Mouse (Mus musculus): ENCODE data around the gene Flrt3. TPM values are rescaled to one million over a fixed set of nuclear protein-coding genes. Genes with fewer than 3 reads are reported as not detected.

Flrt3 gene
- polyA plus RNA-seq, 1 experiment from 2014 or later = 62.5 TPM

GRCm38 (mm10) chr2:140692461-140692860 is 21.2 kb upstream of the Flrt3 start:
- Histone ChIP-seq H3K4me1 (ENCODE audit: control insufficient read depth, insufficient read depth, low read length) (no peaks in the 10 kb centered on the region), H3K27ac (replicated peaks; ENCODE audit: low read depth, low read length) (no peak overlapping the region), H3K4me3 (replicated peaks; ENCODE audit: low read depth, low read length) (no peak overlapping the region), H3K9ac (replicated peaks; ENCODE audit: low read length) (no peak overlapping the region), H3K36me3 (ENCODE audit: control insufficient read depth, insufficient read depth, low read length) (no peaks in the 10 kb centered on the region), H3K27me3 (ENCODE audit: control insufficient read depth, insufficient read depth, low read length) (no peaks in the 10 kb centered on the region), H3K4me2 (ENCODE audit: low read length) (no peak overlapping the region), H3K9me3 (ENCODE audit: control insufficient read depth, low read length) (no peaks in the 10 kb centered on the region)
- 89% methylated on average over 4 of the region's 4 CpGs for WGBS
- ATAC-seq (ENCODE audit: low FRiP score, low TSS enrichment) (no peak), DNase-seq (no peak)

GRCm38 (mm10) chr2:140691403-140691802 is 20.1 kb upstream of the Flrt3 start:
- no peaks in the 10 kb centered on the region for H3K4me1 ChIP-seq (ENCODE audit: control insufficient read depth, insufficient read depth, low read length)
- no peaks in the 10 kb centered on the region for H3K9me3 ChIP-seq (ENCODE audit: control insufficient read depth, low read length)
- DNase-seq (no peak), ATAC-seq (ENCODE audit: low FRiP score, low TSS enrichment) (no peak)
- H3K27ac ChIP-seq (replicated peaks; ENCODE audit: low read depth, low read length) = no peak overlapping the region
- no peaks in the 10 kb centered on the region for H3K36me3 ChIP-seq (ENCODE audit: control insufficient read depth, insufficient read depth, low read length)
- no peak overlapping the region for H3K9ac ChIP-seq (replicated peaks; ENCODE audit: low read length)
- no peaks in the 10 kb centered on the region for H3K27me3 ChIP-seq (ENCODE audit: control insufficient read depth, insufficient read depth, low read length)
- 97% methylated on average over 1 of the region's 1 CpGs for WGBS
- H3K4me3 ChIP-seq (replicated peaks; ENCODE audit: low read depth, low read length) = no peak overlapping the region
- H3K4me2 ChIP-seq (ENCODE audit: low read length) = no peak overlapping the region

- ATAC-seq (ENCODE audit: low FRiP score, low TSS enrichment) = no peak
- H3K4me2 ChIP-seq (ENCODE audit: low read length) = no peak overlapping the region
- no peak overlapping the region for H3K27ac ChIP-seq (replicated peaks; ENCODE audit: low read depth, low read length)
- H3K9me3 ChIP-seq (ENCODE audit: control insufficient read depth, low read length) = no peaks in the 10 kb centered on the region
- no peak overlapping the region for H3K9ac ChIP-seq (replicated peaks; ENCODE audit: low read length)
- H3K27me3 ChIP-seq (ENCODE audit: control insufficient read depth, insufficient read depth, low read length) = no peaks in the 10 kb centered on the region
- WGBS = 88% methylated on average over 2 of the region's 2 CpGs
- no peak overlapping the region for H3K4me3 ChIP-seq (replicated peaks; ENCODE audit: low read depth, low read length)
- no peak for DNase-seq
- no peaks in the 10 kb centered on the region for H3K4me1 ChIP-seq (ENCODE audit: control insufficient read depth, insufficient read depth, low read length)
- H3K36me3 ChIP-seq (ENCODE audit: control insufficient read depth, insufficient read depth, low read length) = no peaks in the 10 kb centered on the region
These were observed 19.6 kb upstream of the Flrt3 start for GRCm38 (mm10) chr2:140690906-140691305.

- 18% methylated on average over 3 of the region's 3 CpGs for WGBS
- Histone ChIP-seq H3K4me2 (ENCODE audit: low read length) (no peak overlapping the region), H3K27ac (replicated peaks; ENCODE audit: low read depth, low read length) (no peak overlapping the region), H3K4me1 (ENCODE audit: control insufficient read depth, insufficient read depth, low read length) (no peaks in the 10 kb centered on the region), H3K4me3 (replicated peaks; ENCODE audit: low read depth, low read length) (no peak overlapping the region), H3K27me3 (ENCODE audit: control insufficient read depth, insufficient read depth, low read length) (no peaks in the 10 kb centered on the region), H3K9ac (replicated peaks; ENCODE audit: low read length) (no peak overlapping the region), H3K9me3 (ENCODE audit: control insufficient read depth, low read length) (no peaks in the 10 kb centered on the region), H3K36me3 (ENCODE audit: control insufficient read depth, insufficient read depth, low read length) (no peaks in the 10 kb centered on the region)
- DNase-seq = no peak
- ATAC-seq (ENCODE audit: low FRiP score, low TSS enrichment) = no peak
These were observed 5.5 kb upstream of the Flrt3 start for GRCm38 (mm10) chr2:140676728-140677127.

- H3K9me3 ChIP-seq (ENCODE audit: control insufficient read depth, low read length) = no peaks in the 10 kb centered on the region
- 92% methylated on average over 5 of the region's 5 CpGs for WGBS
- H3K4me2 ChIP-seq (ENCODE audit: low read length) = no peak overlapping the region
- no peaks in the 10 kb centered on the region for H3K36me3 ChIP-seq (ENCODE audit: control insufficient read depth, insufficient read depth, low read length)
- H3K4me1 ChIP-seq (ENCODE audit: control insufficient read depth, insufficient read depth, low read length) = no peaks in the 10 kb centered on the region
- no peaks in the 10 kb centered on the region for H3K27me3 ChIP-seq (ENCODE audit: control insufficient read depth, insufficient read depth, low read length)
- no peak overlapping the region for H3K9ac ChIP-seq (replicated peaks; ENCODE audit: low read length)
- ATAC-seq (ENCODE audit: low FRiP score, low TSS enrichment) (no peak), DNase-seq (no peak)
- no peak overlapping the region for H3K4me3 ChIP-seq (replicated peaks; ENCODE audit: low read depth, low read length)
- H3K27ac ChIP-seq (replicated peaks; ENCODE audit: low read depth, low read length) = no peak overlapping the region
These were observed 2.2 kb upstream of the Flrt3 start for GRCm38 (mm10) chr2:140673466-140673865.

- WGBS = under 1% methylated on average over 12 of the region's 12 CpGs
- H3K9me3 ChIP-seq (ENCODE audit: control insufficient read depth, low read length) = no peaks in the 10 kb centered on the region
- no peaks in the 10 kb centered on the region for H3K36me3 ChIP-seq (ENCODE audit: control insufficient read depth, insufficient read depth, low read length)
- H3K27ac ChIP-seq (replicated peaks; ENCODE audit: low read depth, low read length) = peak overlapping the region; percentile 88
- ATAC-seq (ENCODE audit: low FRiP score, low TSS enrichment) (peak; percentile 40), DNase-seq (peak; percentile 85)
- H3K27me3 ChIP-seq (ENCODE audit: control insufficient read depth, insufficient read depth, low read length) = no peaks in the 10 kb centered on the region
- peaks cover 17% of the 10 kb centered on the region for H3K4me1 ChIP-seq (ENCODE audit: control insufficient read depth, insufficient read depth, low read length)
- H3K4me2 ChIP-seq (ENCODE audit: low read length) = peak overlapping the region; percentile 55
- peak overlapping the region; percentile 70 for H3K4me3 ChIP-seq (replicated peaks; ENCODE audit: low read depth, low read length)
- peak overlapping the region; percentile 78 for H3K9ac ChIP-seq (replicated peaks; ENCODE audit: low read length)
These were observed 812 bp downstream of the Flrt3 start for GRCm38 (mm10) chr2:140670457-140670856.

GRCm38 (mm10) chr2:140669786-140670185 is 1.5 kb downstream of the Flrt3 start:
- peak overlapping the region; percentile 70 for H3K4me3 ChIP-seq (replicated peaks; ENCODE audit: low read depth, low read length)
- no peaks in the 10 kb centered on the region for H3K36me3 ChIP-seq (ENCODE audit: control insufficient read depth, insufficient read depth, low read length)
- H3K4me2 ChIP-seq (ENCODE audit: low read length) = peak overlapping the region; percentile 55
- H3K9me3 ChIP-seq (ENCODE audit: control insufficient read depth, low read length) = no peaks in the 10 kb centered on the region
- peak overlapping the region; percentile 88 for H3K27ac ChIP-seq (replicated peaks; ENCODE audit: low read depth, low read length)
- 3% methylated on average over 2 of the region's 2 CpGs for WGBS
- peak overlapping the region; percentile 78 for H3K9ac ChIP-seq (replicated peaks; ENCODE audit: low read length)
- H3K27me3 ChIP-seq (ENCODE audit: control insufficient read depth, insufficient read depth, low read length) = no peaks in the 10 kb centered on the region
- ATAC-seq (ENCODE audit: low FRiP score, low TSS enrichment) (no peak), DNase-seq (peak; percentile 59)
- H3K4me1 ChIP-seq (ENCODE audit: control insufficient read depth, insufficient read depth, low read length) = peaks cover 22% of the 10 kb centered on the region

- no peaks in the 10 kb centered on the region for H3K36me3 ChIP-seq (ENCODE audit: control insufficient read depth, insufficient read depth, low read length)
- H3K27ac ChIP-seq (replicated peaks; ENCODE audit: low read depth, low read length) = peak overlapping the region; percentile 78
- 0 out of 2 replicates have a peak, but pooled peaks have one; percentile 9 for ATAC-seq (ENCODE audit: low FRiP score, low TSS enrichment)
- H3K9me3 ChIP-seq (ENCODE audit: control insufficient read depth, low read length) = no peaks in the 10 kb centered on the region
- peak overlapping the region; percentile 55 for H3K4me2 ChIP-seq (ENCODE audit: low read length)
- WGBS = 4% methylated on average over 2 of the region's 2 CpGs
- peak; percentile 56 for DNase-seq
- peak overlapping the region; percentile 70 for H3K4me3 ChIP-seq (replicated peaks; ENCODE audit: low read depth, low read length)
- peaks cover 29% of the 10 kb centered on the region for H3K4me1 ChIP-seq (ENCODE audit: control insufficient read depth, insufficient read depth, low read length)
- no peaks in the 10 kb centered on the region for H3K27me3 ChIP-seq (ENCODE audit: control insufficient read depth, insufficient read depth, low read length)
- H3K9ac ChIP-seq (replicated peaks; ENCODE audit: low read length) = peak overlapping the region; percentile 49
These were observed 2.2 kb downstream of the Flrt3 start for GRCm38 (mm10) chr2:140669081-140669480.

GRCm38 (mm10) chr2:140668311-140668710 is 3.0 kb downstream of the Flrt3 start:
- under 1% methylated on average over 8 of the region's 8 CpGs for WGBS
- H3K4me3 ChIP-seq (replicated peaks; ENCODE audit: low read depth, low read length) = peak overlapping the region; percentile 70
- ATAC-seq (ENCODE audit: low FRiP score, low TSS enrichment) = peak; percentile 74

More at GRCm38 (mm10) chr2:140668311-140668710, 3.0 kb downstream of the Flrt3 start:
- no peaks in the 10 kb centered on the region for H3K27me3 ChIP-seq (ENCODE audit: control insufficient read depth, insufficient read depth, low read length)
- DNase-seq = peak; percentile 94
- peaks cover 30% of the 10 kb centered on the region for H3K4me1 ChIP-seq (ENCODE audit: control insufficient read depth, insufficient read depth, low read length)
- H3K36me3 ChIP-seq (ENCODE audit: control insufficient read depth, insufficient read depth, low read length) = no peaks in the 10 kb centered on the region
- H3K9me3 ChIP-seq (ENCODE audit: control insufficient read depth, low read length) = no peaks in the 10 kb centered on the region
- peak overlapping the region; percentile 55 for H3K4me2 ChIP-seq (ENCODE audit: low read length)
- peak overlapping the region; percentile 78 for H3K27ac ChIP-seq (replicated peaks; ENCODE audit: low read depth, low read length)
- H3K9ac ChIP-seq (replicated peaks; ENCODE audit: low read length) = peak overlapping the region; percentile 49

All from midbrain, embryonic 14.5 days (tissue).